Mouse (Mus musculus) ES-Bruce4 (cell line): ENCODE data around the gene Synrg.
A peak's percentile ranks its signal among the peaks of the same experiment; 100 is the strongest.

Experiments
- CTCF ChIP-seq: IDR thresholded peaks from one replicate; pipeline ENCODE4 v1.8.1; 2011; ENCODE audit warnings: low read depth, low read length
- POLR2A ChIP-seq: IDR thresholded peaks from one replicate; pipeline ENCODE4 v1.8.1; 2011; ENCODE audit warnings: low read length; ENCODE audit not compliant: insufficient read depth

- TF ChIP-seq CTCF (peak; percentile 60), POLR2A (no peak)
These were observed 67.7 kb downstream of the Synrg start for GRCm38 (mm10) chr11:84031971-84032370.
